Mouse (Mus musculus) heart, embryonic 13.5 days (tissue): Measurements from ENCODE around the gene Scd1. TPM values are rescaled to one million over a fixed set of nuclear protein-coding genes. Genes with fewer than 3 reads are reported as not detected.

Experiments
- ATAC-seq: fragments of 200-750 bp; cut with Nextera tagmentation; 2 replicates; pipeline ENCODE4 v1.8.0; 2017; ENCODE audit warnings: moderate TSS enrichment; ENCODE audit not compliant: insufficient number of reproducible peaks, low FRiP score, low TSS enrichment; ENCODE audit errors: extremely low read depth
- H3K27ac ChIP-seq: fragments of 300-500 bp; sonication (generic); replicated peaks from 2 replicates; pipeline ENCODE4 v1.5.1; 2015; ENCODE audit warnings: moderate library complexity, mild to moderate bottlenecking, inconsistent platforms
- H3K27me3 ChIP-seq: fragments of 300-500 bp; sonication (generic); replicated peaks from 2 replicates; pipeline ENCODE4 v1.6.1; 2015; ENCODE audit warnings: mild to moderate bottlenecking, inconsistent platforms
- H3K36me3 ChIP-seq: fragments of 300-500 bp; sonication (generic); 2 replicates; pipeline ENCODE4 v1.6.1; 2015; ENCODE audit warnings: mild to moderate bottlenecking, inconsistent platforms
- H3K4me1 ChIP-seq: fragments of 300-500 bp; sonication (generic); 2 replicates; pipeline ENCODE4 v1.6.1; 2015; ENCODE audit warnings: inconsistent platforms
- H3K4me2 ChIP-seq: fragments of 300-500 bp; sonication (generic); 2 replicates; pipeline ENCODE4 v1.6.1; 2015; ENCODE audit warnings: inconsistent platforms, mild to moderate bottlenecking, moderate library complexity
- H3K4me3 ChIP-seq: fragments of 300-500 bp; sonication (generic); 2 replicates; pipeline ENCODE4 v1.5.1; 2015; ENCODE audit warnings: moderate library complexity, mild to moderate bottlenecking, inconsistent platforms
- H3K9ac ChIP-seq: fragments of 300-500 bp; sonication (generic); 2 replicates; pipeline ENCODE4 v1.6.1; 2015; ENCODE audit warnings: inconsistent platforms, mild to moderate bottlenecking, moderate library complexity
- H3K9me3 ChIP-seq: fragments of 300-500 bp; sonication (generic); 2 replicates; pipeline ENCODE4 v1.6.1; 2016; ENCODE audit warnings: inconsistent platforms
- WGBS: fragments of 180-500 bp; shearing (Covaris S2); methylation state at CpG from one replicate; pipeline ENCODE4 v1.1.7; 2015; ENCODE audit warnings: mixed read lengths; 5-methylcytosine and 5-hydroxymethylcytosine counted together
- polyA plus RNA-seq: library from polyadenylated mRNA; unstranded; fragments of >200 nt; fragmentation: Nextera tagmentation; extraction: Ambion mirVana; gene quantifications from 2 replicates; pipeline ENCODE4 v1.2.1, GENCODE M21; 2015

Gene Scd1
- polyA plus RNA-seq: 0.97 and 1.1 TPM in 2 replicates

- peak; percentile 31; the same call in 1 of the 2 replicates for ATAC-seq
- H3K36me3 ChIP-seq: no peaks in the 10 kb centered on the region
- H3K4me3 ChIP-seq: peak within 1 kb of the TSS; percentile 55
- H3K9ac ChIP-seq: peak within 1 kb of the TSS; percentile 48
- H3K4me2 ChIP-seq: peak within 1 kb of the TSS; percentile 83
- WGBS: under 1% methylated on average over 33 of the region's 35 CpGs
- H3K27ac ChIP-seq: peak within 1 kb of the TSS; percentile 16
- H3K4me1 ChIP-seq: peaks cover 13% of the 10 kb centered on the region
- H3K27me3 ChIP-seq: peaks cover 27% of the 10 kb centered on the region
- no peaks in the 10 kb centered on the region for H3K9me3 ChIP-seq
These were observed at the start of gene Scd1 for GRCm38 (mm10) chr19:44407341-44408222. Gene Scd1 (minus strand): TSS chr19:44407879.

- no peak for ATAC-seq
- 67% methylated on average over 8 of the region's 8 CpGs for WGBS
These were observed 47.7 kb upstream of the Scd1 start for GRCm38 (mm10) chr19:44455356-44455755.

GRCm38 (mm10) chr19:44454862-44455261 is 47.2 kb upstream of the Scd1 start:
- H3K9me3 ChIP-seq: no peaks in the 10 kb centered on the region
- 80% methylated on average over 6 of the region's 6 CpGs for WGBS
- H3K4me1 ChIP-seq: peaks cover 6% of the 10 kb centered on the region; the same call in 1 of the 2 replicates
- no peak overlapping the region for H3K4me3 ChIP-seq
- H3K36me3 ChIP-seq: no peaks in the 10 kb centered on the region
- H3K27ac ChIP-seq: no peak overlapping the region
- no peak overlapping the region for H3K4me2 ChIP-seq
- ATAC-seq: no peak
- no peak overlapping the region for H3K9ac ChIP-seq
- no peaks in the 10 kb centered on the region for H3K27me3 ChIP-seq

More at GRCm38 (mm10) chr19:44455356-44455755, 47.7 kb upstream of the Scd1 start:
- Histone ChIP-seq H3K9me3 (no peaks in the 10 kb centered on the region), H3K9ac (no peak overlapping the region), H3K4me1 (peaks cover 6% of the 10 kb centered on the region; the same call in 1 of the 2 replicates), H3K4me3 (no peak overlapping the region), H3K27ac (no peak overlapping the region), H3K36me3 (no peaks in the 10 kb centered on the region), H3K4me2 (no peak overlapping the region), H3K27me3 (no peaks in the 10 kb centered on the region)

GRCm38 (mm10) chr19:44447927-44448326 is 40.2 kb upstream of the Scd1 start:
- WGBS: 78% methylated on average over 4 of the region's 4 CpGs
- H3K27me3 ChIP-seq: no peaks in the 10 kb centered on the region
- no peak for ATAC-seq
- H3K4me1 ChIP-seq: no peaks in the 10 kb centered on the region
- no peak overlapping the region for H3K4me2 ChIP-seq
- no peaks in the 10 kb centered on the region for H3K9me3 ChIP-seq
- no peak overlapping the region for H3K9ac ChIP-seq
- no peak overlapping the region for H3K27ac ChIP-seq
- H3K36me3 ChIP-seq: no peaks in the 10 kb centered on the region
- no peak overlapping the region for H3K4me3 ChIP-seq

GRCm38 (mm10) chr19:44445755-44446154 is 38.1 kb upstream of the Scd1 start:
- H3K4me2 ChIP-seq: no peak overlapping the region
- no peak overlapping the region for H3K27ac ChIP-seq
- no peaks in the 10 kb centered on the region for H3K27me3 ChIP-seq
- H3K9ac ChIP-seq: no peak overlapping the region
- no peaks in the 10 kb centered on the region for H3K36me3 ChIP-seq
- H3K4me3 ChIP-seq: no peak overlapping the region
- WGBS: 76% methylated on average over 3 of the region's 3 CpGs
- H3K4me1 ChIP-seq: no peaks in the 10 kb centered on the region
- ATAC-seq: no peak
- no peaks in the 10 kb centered on the region for H3K9me3 ChIP-seq

GRCm38 (mm10) chr19:44439302-44439701 is 31.6 kb upstream of the Scd1 start:
- no peak overlapping the region for H3K27ac ChIP-seq
- 27% methylated on average over 4 of the region's 4 CpGs for WGBS
- no peaks in the 10 kb centered on the region for H3K4me1 ChIP-seq
- no peak overlapping the region for H3K4me3 ChIP-seq
- no peak overlapping the region for H3K9ac ChIP-seq
- H3K36me3 ChIP-seq: no peaks in the 10 kb centered on the region
- no peaks in the 10 kb centered on the region for H3K27me3 ChIP-seq
- H3K9me3 ChIP-seq: no peaks in the 10 kb centered on the region
- no peak overlapping the region for H3K4me2 ChIP-seq
- no peak for ATAC-seq

- Histone ChIP-seq H3K27me3 (no peaks in the 10 kb centered on the region), H3K4me2 (no peak overlapping the region), H3K9ac (no peak overlapping the region), H3K27ac (no peak overlapping the region), H3K4me1 (no peaks in the 10 kb centered on the region), H3K36me3 (no peaks in the 10 kb centered on the region), H3K4me3 (no peak overlapping the region), H3K9me3 (no peaks in the 10 kb centered on the region)
- 71% methylated on average over 6 of the region's 6 CpGs for WGBS
- no peak for ATAC-seq
These were observed 30.3 kb upstream of the Scd1 start for GRCm38 (mm10) chr19:44437975-44438374.

GRCm38 (mm10) chr19:44432084-44432483 is 24.4 kb upstream of the Scd1 start:
- no peak overlapping the region for H3K9ac ChIP-seq
- no peaks in the 10 kb centered on the region for H3K4me1 ChIP-seq
- ATAC-seq: no peak
- H3K27me3 ChIP-seq: no peaks in the 10 kb centered on the region
- H3K9me3 ChIP-seq: no peaks in the 10 kb centered on the region
- WGBS: 66% methylated on average over 5 of the region's 5 CpGs
- H3K4me3 ChIP-seq: no peak overlapping the region
- H3K36me3 ChIP-seq: no peaks in the 10 kb centered on the region
- no peak overlapping the region for H3K27ac ChIP-seq
- H3K4me2 ChIP-seq: no peak overlapping the region

- no peaks in the 10 kb centered on the region for H3K9me3 ChIP-seq
- no peak overlapping the region for H3K9ac ChIP-seq
- WGBS: 67% methylated on average over 1 of the region's 1 CpGs
- H3K4me1 ChIP-seq: no peaks in the 10 kb centered on the region
- H3K27ac ChIP-seq: no peak overlapping the region
- no peak overlapping the region for H3K4me2 ChIP-seq
- no peaks in the 10 kb centered on the region for H3K36me3 ChIP-seq
- no peaks in the 10 kb centered on the region for H3K27me3 ChIP-seq
- H3K4me3 ChIP-seq: no peak overlapping the region
- no peak for ATAC-seq
These were observed 20.0 kb upstream of the Scd1 start for GRCm38 (mm10) chr19:44427721-44428120.

GRCm38 (mm10) chr19:44422051-44422631 is 14.5 kb upstream of the Scd1 start:
- H3K9ac ChIP-seq: no peak overlapping the region
- H3K4me1 ChIP-seq: no peaks in the 10 kb centered on the region
- ATAC-seq: no peak
- H3K4me2 ChIP-seq: no peak overlapping the region
- H3K36me3 ChIP-seq: no peaks in the 10 kb centered on the region
- no peaks in the 10 kb centered on the region for H3K9me3 ChIP-seq
- H3K4me3 ChIP-seq: no peak overlapping the region
- WGBS: 58% methylated on average over 8 of the region's 8 CpGs
- no peak overlapping the region for H3K27ac ChIP-seq
- peaks cover 16% of the 10 kb centered on the region; the same call in 1 of the 2 replicates for H3K27me3 ChIP-seq

- Histone ChIP-seq H3K4me3 (no peak overlapping the region), H3K27ac (no peak overlapping the region), H3K36me3 (no peaks in the 10 kb centered on the region), H3K9ac (no peak overlapping the region), H3K4me1 (no peaks in the 10 kb centered on the region), H3K9me3 (no peaks in the 10 kb centered on the region), H3K27me3 (peaks cover 34% of the 10 kb centered on the region), H3K4me2 (no peak overlapping the region)
- ATAC-seq: no peak
- 45% methylated on average over 11 of the region's 11 CpGs for WGBS
These were observed 11.9 kb upstream of the Scd1 start for GRCm38 (mm10) chr19:44419530-44419929.
